Mouse (Mus musculus): ENCODE results near the gene Slc5a5.

- no peak for TF ChIP-seq CTCF (IDR thresholded peaks at IDR 0.05; ENCODE audit: insufficient read depth, low read depth, low read length)
- no peak for TF ChIP-seq POLR2A (IDR thresholded peaks at IDR 0.05; ENCODE audit: insufficient read depth, low read depth, low read length)
Observed at GRCm38 (mm10) chr8:70894385-70894720, 1.8 kb upstream of the Slc5a5 start.

Measured in olfactory bulb, adult 2 months (tissue).